Mouse (Mus musculus): Measurements from ENCODE around the gene Ift140. TPM values are rescaled to one million over a fixed set of nuclear protein-coding genes. Genes with fewer than 3 reads are reported as not detected.
A peak's percentile ranks its signal among the peaks of the same experiment; 100 is the strongest.

Gene Ift140
- total and polyA plus RNA-seq, 3 experiments = 3.4 to 9.0 TPM; not detected in 1

- H3K27me3 ChIP-seq (ENCODE audit: control insufficient read depth in 1 of 2, insufficient read depth in 2 of 2, low read length in 2 of 2) = no peaks in the 10 kb centered on the region
- H3K9ac ChIP-seq (ENCODE audit: control insufficient read depth, low read depth, low read length, poor library complexity, severe bottlenecking) = no peak overlapping the region
- H3K4me1 ChIP-seq (ENCODE audit: control insufficient read depth in 1 of 2, insufficient read depth in 2 of 2, low read length in 2 of 2) = no peaks in the 10 kb centered on the region; a peak in 1 of 4 replicates
- no peaks in the 10 kb centered on the region for H3K79me2 ChIP-seq (ENCODE audit: control insufficient read depth, insufficient read depth, low read length, poor library complexity)
- H3K4me3 ChIP-seq (ENCODE audit: control insufficient read depth in 1 of 2, insufficient read depth in 1 of 2, low read depth in 2 of 2, low read length in 2 of 2) = no peak overlapping the region
- H3K9me3 ChIP-seq (replicated peaks; ENCODE audit: insufficient read depth, low read length) = no peaks in the 10 kb centered on the region
- H3K36me3 ChIP-seq (ENCODE audit: control insufficient read depth in 1 of 2, insufficient read depth in 2 of 2, low read length in 2 of 2) = no peaks in the 10 kb centered on the region
- no peak for TF ChIP-seq MAZ (IDR thresholded peaks at IDR 0.05; ENCODE audit: low read depth, low read length)
- TF ChIP-seq CHD2 (IDR thresholded peaks at IDR 0.05; ENCODE audit: low read length) = no peak
- no peak for TF ChIP-seq ETS1 (IDR thresholded peaks at IDR 0.05; ENCODE audit: low read depth, low read length)
- no peak for TF ChIP-seq NELFE (IDR thresholded peaks at IDR 0.05; ENCODE audit: low read depth, low read length)
- DNase-seq (ENCODE audit: low read depth, low spot score) = no peak
- H3K27ac ChIP-seq (ENCODE audit: control insufficient read depth, low read depth, low read length) = no peak overlapping the region
Measured at GRCm38 (mm10) chr17:25086724-25087123, 70.8 kb downstream of the Ift140 start.

- H3K9ac ChIP-seq (ENCODE audit: control insufficient read depth, low read depth, low read length, poor library complexity, severe bottlenecking) = no peak overlapping the region
- TF ChIP-seq ELF1 (IDR thresholded peaks at IDR 0.05; ENCODE audit: low read depth, low read length) (no peak), MAX (IDR thresholded peaks at IDR 0.05; ENCODE audit: low read length) (no peak), ZC3H11A (IDR thresholded peaks at IDR 0.05; ENCODE audit: low read depth, low read length) (no peak), RAD21 (IDR thresholded peaks at IDR 0.05; ENCODE audit: low read depth, low read length) (peak; percentile 34), MAZ (IDR thresholded peaks at IDR 0.05; ENCODE audit: low read depth, low read length) (no peak), TBP (IDR thresholded peaks at IDR 0.05; ENCODE audit: low read depth, low read length) (no peak), POLR2AphosphoS2 (IDR thresholded peaks at IDR 0.05; ENCODE audit: low read length) (no peak), MAFK (IDR thresholded peaks at IDR 0.05; ENCODE audit: borderline replicate concordance, low read depth, low read length) (no peak), CTCF (IDR thresholded peaks at IDR 0.05 in 2 of 3, conservative IDR thresholded peaks at IDR 0.05 in 1 of 3; ENCODE audit: control insufficient read depth in 1 of 3, insufficient read depth in 1 of 3, low read depth in 2 of 3, low read length in 3 of 3, poor library complexity in 1 of 3, severe bottlenecking in 1 of 3) (peak in 1 of 3 experiments; percentile 31; a peak in 2 of 6 replicates), SMC3 (IDR thresholded peaks at IDR 0.05; ENCODE audit: low read depth, low read length) (peak; percentile 29)
- H3K79me2 ChIP-seq (ENCODE audit: control insufficient read depth, insufficient read depth, low read length, poor library complexity) = no peaks in the 10 kb centered on the region
- H3K36me3 ChIP-seq (ENCODE audit: control insufficient read depth in 1 of 2, insufficient read depth in 2 of 2, low read length in 2 of 2) = no peaks in the 10 kb centered on the region
- no peak overlapping the region for H3K27ac ChIP-seq (ENCODE audit: control insufficient read depth, low read depth, low read length)
- no peaks in the 10 kb centered on the region for H3K27me3 ChIP-seq (ENCODE audit: control insufficient read depth in 1 of 2, insufficient read depth in 2 of 2, low read length in 2 of 2)
- no peaks in the 10 kb centered on the region; a peak in 1 of 4 replicates for H3K4me1 ChIP-seq (ENCODE audit: control insufficient read depth in 1 of 2, insufficient read depth in 2 of 2, low read length in 2 of 2)
- DNase-seq (ENCODE audit: low read depth, low spot score) = no peak
- H3K4me3 ChIP-seq (ENCODE audit: control insufficient read depth in 1 of 2, insufficient read depth in 1 of 2, low read depth in 2 of 2, low read length in 2 of 2) = no peak overlapping the region
- H3K9me3 ChIP-seq (replicated peaks; ENCODE audit: insufficient read depth, low read length) = no peaks in the 10 kb centered on the region
Measured at GRCm38 (mm10) chr17:25089158-25089557, 73.3 kb downstream of the Ift140 start.

DNA sequence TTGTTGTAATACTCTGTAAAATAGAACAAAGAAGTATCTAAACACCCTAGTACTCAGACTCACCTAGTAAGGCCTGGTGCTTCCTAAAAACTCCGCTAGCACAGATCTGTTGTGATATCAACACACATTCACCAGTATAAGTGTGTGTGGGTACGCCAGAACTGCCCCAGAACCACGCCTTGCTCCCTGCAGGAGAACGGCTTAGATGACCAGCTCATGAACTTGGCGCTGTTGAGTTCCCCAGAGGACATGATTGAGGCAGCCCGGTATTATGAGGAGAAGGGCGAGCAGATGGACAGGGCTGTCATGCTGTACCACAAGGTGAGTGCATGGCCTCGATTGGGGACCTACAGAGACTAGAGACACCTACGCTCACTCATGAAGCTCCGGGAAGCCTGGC is 74.6 kb downstream of the Ift140 start:
- no peak overlapping the region for H3K27ac ChIP-seq (ENCODE audit: control insufficient read depth, low read depth, low read length)
- H3K4me3 ChIP-seq (ENCODE audit: control insufficient read depth in 1 of 2, insufficient read depth in 1 of 2, low read depth in 2 of 2, low read length in 2 of 2) = no peak overlapping the region
- H3K79me2 ChIP-seq (ENCODE audit: control insufficient read depth, insufficient read depth, low read length, poor library complexity) = no peaks in the 10 kb centered on the region
- no peaks in the 10 kb centered on the region for H3K36me3 ChIP-seq (ENCODE audit: control insufficient read depth in 1 of 2, insufficient read depth in 2 of 2, low read length in 2 of 2)
- H3K9ac ChIP-seq (ENCODE audit: control insufficient read depth, low read depth, low read length, poor library complexity, severe bottlenecking) = no peak overlapping the region
- no peak for DNase-seq (ENCODE audit: low read depth, low spot score)
- no peak for TF ChIP-seq MYB (IDR thresholded peaks at IDR 0.05; ENCODE audit: low read depth, low read length)
- no peak for TF ChIP-seq USF1 (IDR thresholded peaks at IDR 0.05; ENCODE audit: low read depth, low read length)
- TF ChIP-seq MAX (IDR thresholded peaks at IDR 0.05; ENCODE audit: low read length) = no peak
- TF ChIP-seq RCOR1 (IDR thresholded peaks at IDR 0.05; ENCODE audit: low read depth, low read length) = no peak
- no peak for TF ChIP-seq MYC (IDR thresholded peaks at IDR 0.05; ENCODE audit: low read depth, low read length)
- no peak for TF ChIP-seq POLR2A (IDR thresholded peaks at IDR 0.05; ENCODE audit: control insufficient read depth in 1 of 2, insufficient read depth in 1 of 2, low read depth in 1 of 2, low read length in 2 of 2, poor library complexity in 1 of 2)
- TF ChIP-seq GABPA (IDR thresholded peaks at IDR 0.05; ENCODE audit: low read depth, low read length) = no peak
- TF ChIP-seq CHD2 (IDR thresholded peaks at IDR 0.05; ENCODE audit: low read length) = no peak
- TF ChIP-seq KAT2A (conservative IDR thresholded peaks at IDR 0.05; ENCODE audit: low read depth, low read length) = no peak
- no peak for TF ChIP-seq CHD1 (IDR thresholded peaks at IDR 0.05; ENCODE audit: low read depth, low read length)
- no peak for TF ChIP-seq USF2 (IDR thresholded peaks at IDR 0.05; ENCODE audit: borderline replicate concordance in 1 of 2, insufficient read depth in 1 of 2, low read depth in 1 of 2, low read length in 2 of 2)
- no peak for TF ChIP-seq ETS1 (IDR thresholded peaks at IDR 0.05; ENCODE audit: low read depth, low read length)
- no peak for TF ChIP-seq UBTF (IDR thresholded peaks at IDR 0.05; ENCODE audit: borderline replicate concordance, insufficient read depth, low read depth, low read length)
- TF ChIP-seq TBP (IDR thresholded peaks at IDR 0.05; ENCODE audit: low read depth, low read length) = no peak
- TF ChIP-seq TCF12 (IDR thresholded peaks at IDR 0.05; ENCODE audit: low read depth, low read length) = no peak
- no peak for TF ChIP-seq POLR2AphosphoS5 (IDR thresholded peaks at IDR 0.05; ENCODE audit: borderline replicate concordance, low read depth, low read length)
- no peak for TF ChIP-seq ZMIZ1 (IDR thresholded peaks at IDR 0.05; ENCODE audit: low read depth, low read length)
- TF ChIP-seq MXI1 (IDR thresholded peaks at IDR 0.05; ENCODE audit: low read depth, low read length) = no peak
- no peak for TF ChIP-seq SMC3 (IDR thresholded peaks at IDR 0.05; ENCODE audit: low read depth, low read length)
- H3K4me1 ChIP-seq (ENCODE audit: control insufficient read depth in 1 of 2, insufficient read depth in 2 of 2, low read length in 2 of 2) = no peaks in the 10 kb centered on the region; a peak in 1 of 4 replicates
- no peaks in the 10 kb centered on the region for H3K27me3 ChIP-seq (ENCODE audit: control insufficient read depth in 1 of 2, insufficient read depth in 2 of 2, low read length in 2 of 2)
- no peaks in the 10 kb centered on the region for H3K9me3 ChIP-seq (replicated peaks; ENCODE audit: insufficient read depth, low read length)

All from MEL (cell line).